Mouse (Mus musculus) lung, postnatal 25 days (tissue): ENCODE data around the gene Dnajc11.

Source experiments
- DNase-seq: peaks from one replicate; pipeline ENCODE4 v3.0.0; 2022; ENCODE audit warnings: low spot score

Gene Dnajc11

DNA sequence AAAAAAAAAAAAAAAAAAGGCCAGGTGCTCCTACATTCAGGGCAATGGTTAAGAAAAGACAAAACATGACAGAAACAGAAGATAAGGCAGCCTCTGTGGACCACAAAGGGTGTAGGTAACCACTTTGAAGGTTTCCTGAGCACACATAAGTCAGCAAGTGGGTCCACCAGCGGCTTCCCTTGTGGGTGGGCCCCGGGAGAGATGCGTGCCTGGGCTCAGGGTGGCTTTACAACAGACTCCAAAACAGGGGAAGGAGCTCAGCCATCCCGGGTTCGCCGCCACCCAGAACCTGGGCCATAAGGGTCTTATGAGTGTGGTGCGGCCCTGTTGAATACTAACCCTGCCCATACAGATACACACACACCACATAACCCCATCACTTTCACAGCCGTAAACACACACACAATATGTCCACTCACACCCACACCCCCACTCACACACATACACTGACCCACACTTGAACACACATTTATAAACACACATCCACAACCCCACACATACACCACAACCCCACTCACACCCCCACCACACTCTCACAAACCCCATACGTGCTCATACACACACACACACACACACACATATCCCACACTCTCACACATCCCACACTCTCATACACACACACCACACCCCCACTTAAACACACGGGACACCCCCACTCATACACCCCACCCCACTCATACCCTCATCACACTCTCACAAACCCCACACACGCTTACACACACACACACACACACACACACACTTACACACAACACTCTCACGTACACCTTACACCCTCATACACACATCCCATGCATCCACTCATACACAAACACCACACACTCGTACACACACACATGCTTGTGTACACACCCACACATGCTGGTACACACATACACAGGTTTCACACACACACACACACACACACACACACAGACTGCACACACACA is 651 bp upstream of the Dnajc11 start:
- DNase-seq: no peak

DNA sequence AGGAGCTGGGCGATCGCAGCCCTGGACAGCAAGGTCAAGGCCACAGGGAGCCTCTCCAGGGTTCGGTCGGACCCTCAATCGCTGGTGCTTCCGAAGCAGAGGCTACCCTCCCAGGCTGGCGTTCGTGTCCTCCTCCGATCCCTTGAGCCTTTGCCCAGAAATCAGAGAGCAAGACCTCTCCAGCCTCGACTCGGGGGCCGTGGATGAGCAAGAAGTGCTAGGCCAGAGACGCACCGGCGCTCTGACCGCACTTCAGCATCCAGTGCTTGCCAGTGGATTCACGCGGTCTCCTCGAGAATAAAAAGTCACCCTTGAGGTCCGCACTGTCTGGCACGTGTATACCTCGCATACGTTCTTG is 703 bp downstream of the Dnajc11 start:
- DNase-seq: no peak

DNA sequence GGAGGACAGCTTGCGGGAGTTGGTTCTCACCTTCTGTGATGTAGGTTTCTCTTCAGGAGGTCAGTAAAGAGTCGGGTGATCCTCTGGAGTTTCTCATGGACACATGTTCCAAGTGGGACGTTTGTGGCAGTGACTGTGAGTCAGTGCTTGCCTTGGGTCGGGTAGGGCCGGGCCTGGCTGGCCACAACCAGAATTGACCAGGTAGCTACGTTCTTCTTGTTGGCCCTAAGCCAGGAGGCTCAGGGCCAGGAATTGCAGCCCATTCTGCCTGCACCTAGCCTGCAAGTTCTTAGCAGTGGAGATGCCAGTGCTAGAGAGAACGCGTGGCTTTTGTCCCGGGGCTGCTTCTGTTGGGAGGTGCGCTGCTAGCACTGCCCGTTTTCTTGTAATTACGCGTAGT is 4.0 kb downstream of the Dnajc11 start:
- DNase-seq: no peak

DNA sequence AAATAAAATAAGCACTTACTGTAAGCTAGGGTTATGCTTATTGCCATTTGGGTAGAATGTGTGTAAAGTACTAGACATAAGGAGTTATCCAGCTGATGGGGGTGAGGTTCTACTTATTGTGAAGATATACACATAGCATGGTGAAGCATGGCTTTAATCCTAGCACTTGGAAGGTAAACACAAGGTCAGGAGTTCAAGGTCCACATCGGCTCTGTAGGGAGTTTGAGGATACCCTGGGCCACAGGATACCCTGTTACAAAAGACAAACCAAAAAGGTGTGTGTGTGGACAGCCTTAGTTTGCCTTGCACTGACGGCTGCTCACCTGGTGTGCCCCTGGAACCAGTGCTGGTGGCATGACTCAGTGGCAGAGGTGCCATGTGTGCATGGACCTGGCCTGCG is 4.6 kb downstream of the Dnajc11 start:
- no peak for DNase-seq

DNA sequence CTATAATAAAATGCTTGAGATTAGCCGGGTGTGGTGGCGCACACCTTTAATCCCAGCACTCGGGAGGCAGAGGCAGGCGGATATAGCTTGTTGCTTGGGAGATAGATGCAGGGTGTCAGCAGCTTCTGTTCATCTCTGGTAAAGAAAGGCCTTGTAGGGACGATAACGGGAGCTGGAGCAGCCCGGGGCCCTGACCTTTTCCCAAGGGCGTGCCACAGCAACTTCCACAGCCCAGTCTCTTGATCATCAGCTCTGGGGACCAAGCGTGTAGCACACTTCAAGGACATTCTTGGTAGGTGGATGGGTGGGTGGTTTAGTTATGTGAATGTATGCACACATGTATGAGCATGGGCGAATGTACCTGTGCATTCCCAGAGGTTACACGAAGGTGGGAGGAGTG is 12.7 kb downstream of the Dnajc11 start:
- DNase-seq: no peak

DNA sequence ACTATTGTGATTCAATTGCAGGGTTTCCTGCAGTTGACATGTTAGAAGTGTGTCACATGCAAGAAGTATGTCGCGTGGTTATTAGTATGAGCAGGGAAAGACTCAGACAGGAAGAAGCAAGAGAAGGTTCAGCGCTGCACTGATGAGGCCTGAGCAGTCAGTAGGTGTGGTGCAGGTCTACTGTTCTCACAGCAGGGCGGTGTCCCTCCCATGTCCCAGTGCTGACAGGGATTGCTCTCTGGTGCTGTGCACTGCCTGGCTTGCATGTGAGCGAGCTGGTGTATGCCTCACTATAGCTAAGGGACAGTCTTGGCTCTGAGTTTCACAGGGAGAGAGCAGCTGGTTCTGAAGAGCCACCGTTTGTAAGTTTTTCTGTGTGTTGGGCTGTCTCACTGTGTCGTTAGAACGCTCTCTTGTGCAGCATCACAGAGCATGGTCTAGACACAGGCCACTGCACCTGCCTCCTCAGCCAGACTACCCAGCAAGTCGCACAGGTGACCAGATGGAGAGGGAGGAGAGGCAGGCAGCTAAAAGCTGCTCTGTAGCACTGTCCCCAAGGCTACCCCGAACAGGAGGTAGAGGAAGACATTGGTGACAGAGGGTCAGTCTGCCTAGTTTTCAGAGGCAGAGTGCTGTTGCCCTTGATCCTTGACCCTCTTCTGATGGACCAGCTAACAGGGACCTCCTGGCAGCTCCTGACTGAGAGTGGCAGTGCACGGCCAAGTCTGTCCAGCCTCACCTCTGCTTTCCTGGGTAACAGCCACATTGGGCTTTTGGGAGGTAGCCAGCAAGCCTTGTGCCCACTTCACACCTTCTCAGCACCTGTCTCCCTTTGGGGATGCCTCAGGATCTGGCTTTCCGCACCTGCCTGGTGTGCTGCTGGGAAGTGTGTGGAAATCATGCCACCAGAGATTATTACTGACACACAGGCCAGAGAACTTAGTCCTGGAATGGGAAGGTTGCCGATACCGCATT is 15.3 kb downstream of the Dnajc11 start:
- no peak for DNase-seq

DNA sequence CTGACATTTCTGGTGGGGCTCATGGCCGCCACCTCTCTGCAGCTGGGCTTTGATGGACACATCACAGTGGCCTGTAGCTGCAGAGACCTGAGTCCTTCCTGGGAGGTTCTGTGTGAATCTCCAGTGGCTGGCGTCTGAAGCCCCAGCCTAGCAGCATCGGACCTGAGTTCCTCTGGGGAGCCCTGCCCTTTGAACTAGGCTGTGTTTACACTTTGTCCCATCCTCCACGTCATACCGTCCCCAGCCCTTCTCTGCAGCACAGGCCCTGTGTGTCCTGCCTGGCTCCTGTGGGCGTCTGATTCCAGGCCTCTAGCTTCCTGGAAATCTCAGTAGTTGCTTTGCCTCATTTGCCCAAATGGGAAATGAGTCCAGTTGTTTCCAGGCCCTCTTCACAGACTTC is 19.7 kb downstream of the Dnajc11 start:
- DNase-seq: no peak

DNA sequence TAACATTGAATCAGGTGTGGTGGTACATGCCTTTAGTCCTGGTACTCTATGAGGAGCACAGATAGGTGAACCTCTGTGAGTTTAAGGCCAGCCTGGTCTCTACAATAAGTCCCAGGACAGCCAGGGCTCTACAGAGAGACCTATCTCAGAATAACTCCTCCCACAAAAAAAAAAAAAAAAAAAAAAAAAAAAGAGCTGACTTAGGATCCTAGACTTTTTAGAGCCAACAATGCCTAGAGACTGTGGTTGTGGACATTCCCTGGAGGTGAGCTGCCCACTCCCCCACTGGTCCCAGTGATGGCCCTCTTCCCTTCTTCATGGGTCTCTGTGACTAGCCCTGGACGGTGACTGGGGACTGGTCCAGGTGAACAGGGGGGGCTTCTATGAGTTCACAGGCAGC is 22.3 kb downstream of the Dnajc11 start:
- DNase-seq: no peak

DNA sequence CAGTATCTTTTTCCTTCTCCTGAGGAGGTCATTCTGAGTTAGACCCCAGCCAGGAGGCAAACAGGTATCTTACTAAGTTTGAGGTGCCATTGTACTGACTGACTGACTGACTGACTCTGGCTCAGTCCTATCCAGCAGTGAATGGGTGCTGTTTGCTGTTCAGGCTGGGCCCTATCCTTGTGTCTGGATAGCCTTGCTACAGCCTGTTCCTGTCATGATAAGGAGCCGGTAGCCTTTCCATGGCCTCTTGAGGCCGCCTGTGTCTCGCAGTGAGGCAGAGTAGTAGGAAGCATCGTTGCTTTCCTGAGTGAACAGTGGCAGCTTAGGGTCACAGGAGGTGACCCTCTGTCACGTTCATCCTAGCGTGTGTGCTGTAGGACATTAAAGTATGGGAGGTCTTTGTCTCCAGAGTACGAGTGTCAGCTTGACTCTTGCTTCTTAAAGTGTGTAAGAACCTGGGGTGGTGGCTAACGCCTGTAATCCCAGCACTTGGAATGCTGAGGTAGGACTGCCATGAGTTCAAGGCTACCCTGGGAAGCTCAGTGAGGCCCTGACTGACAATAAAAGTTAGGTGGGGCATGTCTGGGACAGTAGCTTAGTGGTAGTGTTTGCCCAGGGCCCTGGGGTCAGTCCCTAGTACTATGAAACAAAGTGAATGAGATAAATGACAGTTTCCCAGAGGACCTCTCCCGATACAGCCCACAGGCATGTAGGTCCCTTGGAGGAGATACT is 24.3 kb downstream of the Dnajc11 start:
- DNase-seq: no peak

DNA sequence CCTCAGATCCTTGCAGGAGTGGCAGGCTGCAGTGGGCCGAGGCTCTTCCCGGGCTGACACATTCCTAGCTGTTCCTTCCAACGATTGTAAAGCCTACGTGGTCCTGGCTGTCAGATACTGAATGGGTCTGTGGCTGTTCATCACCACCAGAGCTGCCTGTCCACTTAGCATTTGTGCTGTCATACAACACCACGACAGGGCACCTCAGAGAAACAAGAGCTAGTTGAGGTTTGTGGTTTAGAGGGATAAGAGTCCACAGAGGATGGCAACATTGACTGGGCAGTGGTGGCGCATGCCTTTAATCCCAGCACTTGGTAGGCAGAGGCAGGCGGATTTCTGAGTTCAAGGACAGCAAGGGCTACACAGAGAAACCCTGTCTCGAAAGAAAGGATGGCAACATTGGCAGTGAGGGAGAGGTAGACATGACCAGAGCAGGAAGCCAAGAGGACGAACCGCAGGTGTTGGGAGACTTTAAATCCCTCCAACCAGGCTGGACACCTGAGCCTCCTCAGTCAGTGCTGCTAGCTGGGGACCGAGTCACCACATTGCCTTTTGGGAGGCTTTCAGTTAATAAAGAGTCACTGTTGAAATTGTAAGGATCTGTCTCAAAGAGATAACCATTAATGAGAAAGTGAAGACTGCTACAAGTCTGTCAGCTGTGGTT is 26.5 kb downstream of the Dnajc11 start:
- no peak for DNase-seq

DNA sequence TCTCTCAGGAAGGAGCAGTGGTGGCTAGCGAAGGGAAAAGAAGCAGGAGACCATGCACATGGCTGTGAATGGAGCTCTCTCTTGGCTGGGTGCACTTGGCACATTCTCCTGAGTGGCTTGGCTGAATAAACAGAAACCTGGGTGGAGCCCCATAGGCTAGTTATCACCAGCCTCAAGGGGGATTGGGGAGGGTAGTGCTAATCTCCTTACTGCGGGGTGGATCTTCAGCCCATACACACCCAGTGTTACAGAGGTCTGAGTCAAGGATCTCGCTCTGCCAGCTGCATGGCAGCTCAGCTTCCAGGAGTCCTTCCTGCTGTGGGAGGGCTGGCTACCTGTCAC is 27.0 kb downstream of the Dnajc11 start:
- peak; percentile 21 for DNase-seq

DNA sequence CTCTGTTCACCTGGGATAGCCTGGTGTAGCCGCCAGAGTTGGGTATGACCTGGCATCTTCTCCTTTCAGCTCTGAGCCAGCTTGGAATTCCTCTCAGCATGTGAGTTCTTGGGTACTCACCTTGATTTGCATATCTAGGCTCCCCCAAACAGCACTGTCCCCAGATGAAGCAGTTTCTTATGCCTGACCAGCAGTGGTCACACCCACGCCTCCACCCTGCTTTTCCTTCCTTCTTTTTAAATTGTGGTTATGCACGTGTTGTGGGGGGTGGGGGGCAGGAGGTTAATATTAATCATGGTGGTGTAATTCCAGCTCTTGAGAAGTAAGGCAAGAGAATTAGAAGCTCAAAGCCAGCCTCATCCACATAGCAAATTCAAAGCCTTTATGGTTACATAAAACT is 29.3 kb downstream of the Dnajc11 start:
- DNase-seq: peak; percentile 30

DNA sequence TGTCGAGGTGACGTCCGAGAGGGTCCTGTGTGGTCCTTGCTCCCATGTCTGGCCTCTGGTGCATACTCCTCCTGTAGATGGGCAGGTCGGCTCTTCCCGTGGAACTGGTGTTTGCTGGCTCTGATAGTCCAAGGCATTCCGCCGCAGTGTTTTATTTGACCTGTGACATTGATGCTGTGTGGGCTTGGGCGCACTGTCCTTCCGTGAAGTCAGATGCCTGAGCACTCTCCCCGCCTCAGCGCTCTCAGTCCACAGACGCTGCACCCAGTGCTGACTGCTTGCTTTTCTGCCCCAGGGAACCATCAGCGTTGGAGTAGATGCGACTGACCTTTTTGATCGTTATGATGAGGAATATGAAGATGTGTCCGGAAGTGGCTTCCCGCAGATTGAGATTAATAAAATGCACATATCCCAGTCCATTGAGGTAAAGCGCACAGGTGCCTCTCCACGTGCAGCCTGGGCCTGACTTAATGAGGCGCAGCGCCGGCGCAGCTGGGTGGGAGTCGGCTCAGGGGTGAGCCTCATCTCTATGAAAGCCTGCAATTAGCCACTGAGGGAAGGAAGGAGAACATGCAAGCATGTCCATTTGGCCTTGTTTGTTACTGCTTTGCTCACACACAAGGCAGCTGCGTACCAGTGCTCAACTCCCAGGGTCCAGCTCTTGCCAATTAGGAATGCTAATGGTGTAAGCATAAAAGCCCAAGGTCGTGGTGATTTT is 34.9 kb downstream of the Dnajc11 start:
- no peak for DNase-seq

DNA sequence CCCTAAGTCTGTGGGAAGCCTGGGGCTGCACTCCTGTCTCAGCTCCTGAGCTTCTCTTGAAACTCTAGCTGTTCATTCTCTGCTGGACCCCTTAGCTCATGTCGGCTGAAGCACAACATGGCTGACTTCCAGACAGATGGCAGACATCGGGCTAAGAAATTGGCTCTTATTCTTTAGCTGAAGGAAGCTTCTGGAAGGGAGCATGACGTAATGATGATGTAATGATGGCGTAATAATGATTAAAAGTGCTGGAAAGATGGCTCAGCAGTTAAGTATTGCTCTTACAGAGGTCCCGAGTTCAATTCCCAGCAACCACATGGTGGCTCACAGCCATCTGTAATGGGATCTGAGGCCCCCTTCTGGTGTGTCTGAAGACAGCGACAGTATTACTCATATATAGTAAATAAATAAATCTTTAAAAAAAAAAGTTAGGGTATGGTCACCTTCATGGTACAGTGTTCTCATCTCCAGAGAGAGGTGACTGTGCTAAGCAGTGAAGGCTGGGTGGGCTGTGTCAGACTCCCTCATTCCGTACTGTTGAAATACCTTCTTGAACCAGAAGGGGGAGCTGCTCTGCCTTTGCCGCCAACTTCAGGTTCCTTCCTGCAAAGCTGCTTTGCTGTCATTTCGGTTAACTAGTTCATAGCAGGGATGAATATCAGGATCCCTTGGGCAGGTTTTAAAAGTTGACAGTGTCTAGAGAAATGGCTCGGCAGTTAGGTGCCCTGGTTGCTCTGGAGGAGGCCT is 38.9 kb downstream of the Dnajc11 start:
- DNase-seq: no peak

DNA sequence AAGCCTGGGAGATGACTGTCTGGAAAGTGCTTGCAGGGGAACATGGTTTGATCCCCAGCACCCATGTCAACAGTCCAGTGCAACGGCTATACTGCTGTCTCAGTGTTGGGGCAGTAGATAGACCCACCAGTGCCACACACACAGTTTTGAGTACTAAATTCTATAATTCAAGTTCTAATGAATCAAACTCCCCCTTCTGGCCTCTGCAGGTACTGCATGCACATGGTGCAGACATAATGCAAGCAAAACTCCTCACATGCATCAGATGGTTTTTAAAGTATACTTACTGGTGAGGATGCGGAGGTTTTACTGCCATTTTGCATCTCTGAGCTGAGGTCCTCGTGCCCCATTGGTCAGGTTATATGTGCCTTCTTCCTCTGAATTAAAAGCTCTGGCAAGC is 42.0 kb downstream of the Dnajc11 start:
- no peak for DNase-seq

DNA sequence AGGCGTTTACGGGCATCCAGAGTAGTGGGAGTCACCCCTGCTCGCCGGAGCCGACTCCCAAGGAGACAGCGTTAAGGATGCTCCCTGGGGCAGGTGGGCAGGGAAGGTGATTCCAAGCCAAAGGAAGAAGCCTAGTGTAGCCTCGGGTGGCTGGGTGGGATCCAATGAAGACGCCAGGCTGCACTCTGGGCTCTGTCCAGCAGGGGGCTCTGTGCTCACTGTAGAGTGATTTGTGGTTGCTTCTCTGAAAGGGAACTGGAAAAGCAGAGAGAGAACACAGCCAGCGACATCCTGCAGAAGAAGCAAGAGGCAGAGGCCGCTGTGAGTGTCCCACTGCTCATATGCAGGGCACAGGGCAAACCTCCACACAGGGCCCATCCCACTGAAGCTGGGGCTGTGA is 44.3 kb downstream of the Dnajc11 start:
- DNase-seq: peak; percentile 83

DNA sequence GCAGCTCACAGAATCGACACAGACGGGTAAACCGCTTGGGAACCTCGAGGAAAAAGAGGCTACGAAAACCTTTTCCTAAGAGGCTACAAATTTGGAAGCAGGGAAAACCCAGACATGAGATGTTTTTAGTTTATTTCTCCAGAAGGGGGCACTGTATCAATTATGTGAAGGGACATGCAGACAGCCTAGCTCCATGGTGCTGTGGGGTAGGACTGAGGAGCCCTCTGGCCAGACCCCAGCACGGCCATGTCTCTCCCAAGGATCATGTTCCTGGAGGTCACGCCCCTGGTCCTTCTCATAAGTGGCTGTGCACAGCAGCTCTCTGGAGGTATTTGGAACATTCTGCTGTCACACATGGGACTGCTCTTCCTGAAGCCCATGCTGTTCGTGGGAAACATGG is 47.2 kb downstream of the Dnajc11 start:
- DNase-seq: no peak

DNA sequence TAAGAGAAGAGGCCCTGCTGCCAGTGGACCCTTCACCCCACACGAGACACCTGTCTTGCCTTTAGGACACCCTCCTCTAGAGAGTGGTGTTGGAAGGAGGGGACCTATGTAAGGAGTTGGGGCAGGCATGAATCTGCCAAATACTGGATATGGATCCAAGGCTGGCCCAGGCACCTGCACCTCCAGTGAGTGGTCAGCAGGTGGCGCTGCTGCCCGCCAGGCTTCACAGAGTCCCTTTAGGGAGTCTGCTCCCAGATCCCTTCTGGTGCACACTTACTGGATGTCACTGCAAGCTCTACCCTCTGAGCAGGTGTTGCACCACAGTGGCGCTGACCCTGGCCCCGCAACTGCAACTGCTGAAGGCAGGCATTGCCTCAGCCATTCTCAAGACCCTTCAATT is 47.9 kb downstream of the Dnajc11 start:
- peak; percentile 81 for DNase-seq

DNA sequence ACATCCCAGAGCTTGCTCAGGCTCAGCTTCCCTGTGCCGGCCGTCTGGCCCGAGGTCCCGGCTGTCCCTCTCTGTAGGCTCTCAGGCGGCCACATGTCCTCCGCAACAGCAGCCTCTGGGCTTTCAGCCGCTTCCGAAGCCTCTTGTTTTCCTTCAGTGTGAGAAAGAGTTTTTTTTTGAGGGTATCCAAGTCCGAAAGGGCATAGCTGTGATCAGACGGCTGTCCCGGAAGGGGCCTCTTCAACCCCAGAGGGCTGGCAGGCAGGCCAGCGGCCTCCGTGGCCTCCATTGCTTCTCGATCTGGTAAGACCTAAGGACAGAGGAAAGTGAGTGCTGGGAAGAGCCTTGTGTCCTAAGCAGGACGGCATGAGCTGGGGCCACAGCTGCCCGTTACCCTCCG is 49.6 kb downstream of the Dnajc11 start:
- DNase-seq: no peak

DNA sequence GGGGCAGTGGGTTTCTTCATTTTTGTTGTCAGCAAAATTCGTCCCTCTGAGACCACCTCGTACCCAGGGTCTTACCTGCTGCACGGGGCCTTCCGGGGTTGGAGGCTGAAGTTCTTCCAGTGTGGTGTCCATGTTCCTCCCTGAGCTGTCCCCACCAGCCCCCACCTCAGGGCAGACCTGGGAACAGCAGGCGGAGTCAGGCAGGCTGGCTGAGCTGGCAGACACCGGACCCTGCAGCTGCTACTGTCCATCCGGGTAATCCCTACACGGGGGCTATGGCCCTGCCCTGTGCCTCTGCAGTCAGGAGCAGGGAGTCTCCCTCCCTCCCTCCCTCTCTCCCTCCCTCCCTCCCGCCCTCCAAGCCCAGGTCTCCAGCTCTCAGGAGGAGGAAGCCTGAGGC is 50.1 kb downstream of the Dnajc11 start:
- no peak for DNase-seq

DNA sequence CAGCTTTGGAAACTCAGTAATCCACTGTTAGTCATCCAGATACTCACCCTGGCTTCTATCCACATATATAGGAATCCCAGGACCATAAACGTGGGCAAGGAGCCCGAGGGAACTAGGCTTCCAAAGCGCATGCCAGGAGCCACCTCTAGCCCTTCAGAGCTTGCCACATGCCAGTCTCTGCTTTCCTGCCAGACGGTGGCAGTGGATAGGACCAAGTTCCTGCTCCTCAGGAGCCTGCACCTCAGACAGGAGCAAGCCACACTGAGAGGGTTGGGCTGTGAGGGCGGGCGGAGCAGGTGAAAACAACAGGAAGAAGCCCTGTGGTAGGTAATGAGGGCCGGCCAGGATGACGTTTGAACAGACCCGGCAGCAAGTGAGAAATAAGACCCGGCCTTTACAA is 52.4 kb downstream of the Dnajc11 start:
- DNase-seq: peak; percentile 28
